Mouse (Mus musculus) heart, embryonic 14.5 days (tissue): ENCODE measurements around the gene Mast4. TPM values are rescaled to one million over a fixed set of nuclear protein-coding genes. Genes with fewer than 3 reads are reported as not detected.

Experiments
- ATAC-seq: fragments of 200-750 bp; cut with Nextera tagmentation; 2 replicates; pipeline ENCODE4 v1.8.0; 2017; ENCODE audit warnings: low read depth, moderate TSS enrichment; ENCODE audit not compliant: insufficient number of reproducible peaks, insufficient read depth, low FRiP score
- H3K27ac ChIP-seq, 2 experiments: fragments of 200-500 bp in 1 of 2; fragments of 300-500 bp in 1 of 2; sonication (generic) in 1 of 2; replicated peaks in 1 of 2; 2 replicates each; pipeline ENCODE4 v1.5.1; 2012 to 2014; ENCODE audit warnings: low read depth in 2 of 2, low read length in 2 of 2, control low read depth in 1 of 2, mild to moderate bottlenecking in 1 of 2, mixed read lengths in 1 of 2; ENCODE audit not compliant: control insufficient read depth in 1 of 2, insufficient read depth in 1 of 2
- H3K27me3 ChIP-seq: fragments of 300-500 bp; sonication (generic); 2 replicates; pipeline ENCODE4 v1.6.1; 2014; ENCODE audit warnings: mild to moderate bottlenecking, low read length, control low read depth; ENCODE audit not compliant: control insufficient read depth, insufficient read depth
- H3K36me3 ChIP-seq: fragments of 300-500 bp; sonication (generic); 2 replicates; pipeline ENCODE4 v1.6.1; 2014; ENCODE audit warnings: mild to moderate bottlenecking, control low read depth, low read length, mixed read lengths; ENCODE audit not compliant: control insufficient read depth, insufficient read depth
- H3K4me1 ChIP-seq, 2 experiments: fragments of 200-500 bp in 1 of 2; fragments of 300-500 bp in 1 of 2; sonication (generic) in 1 of 2; 2 replicates each; pipeline ENCODE4 v1.6.1; 2012 to 2014; ENCODE audit warnings: low read length in 2 of 2, control low read depth in 1 of 2, mixed read lengths in 1 of 2; ENCODE audit not compliant: control insufficient read depth in 2 of 2, insufficient read depth in 2 of 2
- H3K4me2 ChIP-seq: fragments of 300-500 bp; sonication (generic); 2 replicates; pipeline ENCODE4 v1.6.1; 2014; ENCODE audit warnings: mild to moderate bottlenecking, low read length
- H3K4me3 ChIP-seq, 2 experiments: fragments of 200-500 bp in 1 of 2; fragments of 300-500 bp in 1 of 2; sonication (generic) in 1 of 2; 2 replicates each; pipeline ENCODE4 v1.5.1; 2012 to 2014; ENCODE audit warnings: low read length in 2 of 2, mild to moderate bottlenecking in 2 of 2, control low read depth in 1 of 2, low read depth in 1 of 2, moderate library complexity in 1 of 2; ENCODE audit not compliant: control insufficient read depth in 1 of 2, insufficient read depth in 1 of 2
- H3K9ac ChIP-seq: fragments of 300-500 bp; sonication (generic); 2 replicates; pipeline ENCODE4 v1.6.1; 2014; ENCODE audit warnings: mild to moderate bottlenecking, low read length
- H3K9me3 ChIP-seq: fragments of 300-500 bp; sonication (generic); 2 replicates; pipeline ENCODE4 v1.6.1; 2016; ENCODE audit warnings: low read length, control low read depth; ENCODE audit not compliant: control insufficient read depth
- WGBS: fragments of 180-500 bp; shearing (Covaris S2); extraction: QIAGEN DNeasy Blood & Tissue Kit; methylation state at CpG from one replicate; pipeline ENCODE4 v1.1.7; 2014; 5-methylcytosine and 5-hydroxymethylcytosine counted together
- polyA plus RNA-seq: library from polyadenylated mRNA; unstranded; fragments of >200 nt; fragmentation: Nextera tagmentation; extraction: Ambion mirVana; gene quantifications from 2 replicates; pipeline ENCODE4 v1.2.1, GENCODE M21; 2014

Mast4 gene
- polyA plus RNA-seq, 1 experiment from 2014 or later, result 54.1 TPM

GRCm38 (mm10) chr13:102689201-102690090 lies 644.9 kb downstream of the Mast4 start:
- Histone ChIP-seq H3K36me3 (no peaks in the 10 kb centered on the region), H3K27me3 (no peaks in the 10 kb centered on the region), H3K4me2 (no peak overlapping the region), H3K9me3 (no peaks in the 10 kb centered on the region), H3K4me1 (peaks cover 6 to 13% of the 10 kb centered on the region in 2 experiments), H3K4me3 (no peak overlapping the region), H3K9ac (no peak overlapping the region), H3K27ac (no peak overlapping the region)
- ATAC-seq, result no peak
- 80% methylated on average over 6 of the region's 6 CpGs for WGBS

- Histone ChIP-seq H3K9me3 (no peaks in the 10 kb centered on the region), H3K27ac (no peak overlapping the region), H3K4me2 (no peak overlapping the region), H3K9ac (no peak overlapping the region), H3K4me3 (no peak overlapping the region), H3K4me1 (peaks cover 3 to 6% of the 10 kb centered on the region in 2 experiments), H3K27me3 (no peaks in the 10 kb centered on the region), H3K36me3 (no peaks in the 10 kb centered on the region)
- WGBS, result 84% methylated on average over 1 of the region's 1 CpGs
- no peak for ATAC-seq
Measured at GRCm38 (mm10) chr13:102688121-102688520, 646.2 kb downstream of the Mast4 start.

GRCm38 (mm10) chr13:102684890-102685289 lies 649.4 kb downstream of the Mast4 start:
- ATAC-seq, result no peak
- WGBS, result 61% methylated on average over 4 of the region's 4 CpGs
- no peaks in the 10 kb centered on the region for H3K4me1 ChIP-seq

More at GRCm38 (mm10) chr13:102684890-102685289, 649.4 kb downstream of the Mast4 start:
- no peaks in the 10 kb centered on the region for H3K9me3 ChIP-seq
- no peaks in the 10 kb centered on the region for H3K27me3 ChIP-seq
- no peak overlapping the region for H3K4me2 ChIP-seq
- H3K27ac ChIP-seq, result no peak overlapping the region
- H3K4me3 ChIP-seq, result no peak overlapping the region
- no peaks in the 10 kb centered on the region for H3K36me3 ChIP-seq
- no peak overlapping the region for H3K9ac ChIP-seq
